Mouse (Mus musculus) mouse embryonic stem cell (cell line): ENCODE results near the gene Zfp652.

Source experiments
- in situ Hi-C, 2 experiments: fragments of 300-500 bp; cut with MboI; formaldehyde crosslinking; loops; 1 replicate in 1 of 2; 3 replicates in 1 of 2; pipeline ENCODE4 v1.14.3; 2019 to 2020; ENCODE audit warnings: low sequenced_read_pairs in 2 of 2, low pct_unique_long_range_greater_than_20kb in 1 of 2, mixed read lengths in 1 of 2; ENCODE audit not compliant: unreplicated experiment in 1 of 2

The Zfp652 gene

DNA sequence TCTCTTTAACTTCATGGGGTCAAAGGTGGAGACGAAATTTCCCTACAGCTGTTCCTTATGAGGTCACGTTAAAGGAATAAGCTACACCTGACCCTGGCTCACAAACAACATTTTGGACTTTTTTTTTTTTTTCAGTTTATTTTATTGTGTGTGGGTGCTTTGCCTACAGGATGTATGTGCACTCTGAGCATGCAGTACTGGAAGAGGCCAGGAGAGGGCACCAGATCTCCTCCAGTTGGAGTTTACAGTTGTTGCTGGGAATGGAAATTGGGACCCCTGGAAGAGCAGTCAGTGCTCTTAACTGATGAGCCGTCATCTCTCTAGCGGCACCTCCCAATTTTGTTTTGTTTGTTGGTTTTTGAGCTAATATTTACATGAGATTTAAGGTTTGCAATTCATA lies 73.2 kb downstream of the Zfp652 start:
- in situ Hi-C loops: loop anchor here in 1 of 2 experiments (10.0 kb wide), 1 partner anchor 149 kb away; no protein-coding TSS in a partner anchor

DNA sequence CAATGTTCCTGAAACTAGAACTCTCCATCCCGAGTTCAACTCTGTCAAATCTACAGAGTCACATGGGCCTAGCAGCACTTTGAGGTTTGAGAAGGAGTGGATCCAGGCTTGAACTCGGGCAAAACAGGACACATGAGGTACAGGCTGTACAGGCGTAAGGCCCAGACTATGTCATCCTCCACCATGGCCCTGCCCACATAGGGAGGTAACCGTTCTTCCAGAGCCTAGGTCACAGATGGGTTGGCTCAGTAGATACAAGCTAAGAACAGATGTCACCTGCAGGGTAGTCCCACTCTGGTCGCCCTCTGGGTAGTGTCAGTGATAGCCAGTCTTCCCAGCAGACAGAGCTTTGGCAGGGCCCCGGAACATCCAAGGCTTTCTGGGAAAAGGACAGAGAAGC lies 74.0 kb downstream of the Zfp652 start:
- in situ Hi-C loops: loop anchor here in 1 of 2 experiments (10.0 kb wide), 1 partner anchor 148 kb away; no protein-coding TSS in a partner anchor

DNA sequence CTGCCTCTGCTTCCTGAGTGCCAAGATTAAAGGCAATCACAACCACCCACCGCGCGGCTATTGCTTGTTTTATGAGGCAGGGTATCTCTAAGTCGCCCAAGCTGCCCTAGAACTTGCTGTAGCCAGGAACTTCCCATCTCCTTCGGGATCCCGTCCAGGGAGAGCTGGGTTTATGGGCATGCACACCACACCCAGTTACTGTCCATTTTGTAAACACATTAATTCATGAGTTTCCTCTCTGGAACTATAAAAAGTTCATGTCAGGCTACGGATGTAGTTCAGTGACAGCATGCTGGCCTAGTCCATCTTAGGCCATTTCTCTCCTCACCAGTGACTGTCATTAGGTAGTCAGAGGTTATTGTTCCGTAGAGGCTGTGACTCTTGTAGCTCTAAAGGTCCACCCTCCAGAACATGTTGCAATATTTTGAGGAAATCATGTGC lies 77.0 kb downstream of the Zfp652 start:
- in situ Hi-C loops: loop anchor here in 1 of 2 experiments (10.0 kb wide), 1 partner anchor 145 kb away; no protein-coding TSS in a partner anchor

DNA sequence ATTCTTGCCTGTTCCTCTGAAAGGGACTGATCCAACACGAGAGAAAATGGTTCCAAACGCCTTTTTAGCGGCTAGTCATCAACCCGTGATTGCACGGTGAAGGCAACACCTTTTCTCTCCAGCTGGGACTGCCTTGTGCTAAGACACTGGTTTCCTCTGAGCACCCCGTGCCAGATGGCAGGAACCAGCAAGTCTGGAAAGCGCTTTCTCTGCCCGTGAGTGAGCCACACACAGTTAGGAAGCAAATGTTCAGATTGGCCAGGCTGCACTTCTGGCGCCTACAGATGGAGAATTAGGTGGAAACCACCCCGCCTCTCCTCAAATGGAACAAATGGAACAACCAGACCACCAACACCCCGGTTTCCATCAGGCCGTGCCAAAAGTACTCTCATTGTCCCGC lies 79.3 kb downstream of the Zfp652 start:
- in situ Hi-C loops: no loop called here

DNA sequence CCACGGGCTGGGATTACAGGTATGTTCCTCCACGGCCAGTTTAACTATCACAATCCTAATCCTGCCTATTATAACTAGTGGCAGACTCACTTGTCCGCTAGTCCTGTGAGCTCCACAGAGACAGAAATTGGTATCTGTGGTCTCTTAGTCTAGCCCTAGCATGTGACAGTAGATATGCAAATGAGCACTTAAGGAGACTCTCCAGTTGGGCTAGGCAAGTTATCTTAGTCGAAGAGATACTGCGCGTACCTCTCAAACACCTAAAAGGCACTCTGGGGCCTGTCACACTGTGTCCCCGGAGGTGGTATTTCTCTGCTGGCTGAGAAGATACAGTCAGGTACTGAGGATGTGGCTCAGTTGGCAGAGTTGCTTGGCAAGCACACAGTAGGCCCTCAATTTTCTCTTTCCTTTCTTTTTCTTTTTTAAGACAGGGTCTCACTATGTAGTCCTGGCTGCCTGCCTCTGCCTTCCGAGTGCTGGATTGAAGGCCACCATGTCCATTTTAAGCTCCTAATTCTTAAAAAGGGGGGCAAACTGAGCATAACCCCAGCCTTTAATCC lies 80.6 kb downstream of the Zfp652 start:
- in situ Hi-C loops: no loop called here

DNA sequence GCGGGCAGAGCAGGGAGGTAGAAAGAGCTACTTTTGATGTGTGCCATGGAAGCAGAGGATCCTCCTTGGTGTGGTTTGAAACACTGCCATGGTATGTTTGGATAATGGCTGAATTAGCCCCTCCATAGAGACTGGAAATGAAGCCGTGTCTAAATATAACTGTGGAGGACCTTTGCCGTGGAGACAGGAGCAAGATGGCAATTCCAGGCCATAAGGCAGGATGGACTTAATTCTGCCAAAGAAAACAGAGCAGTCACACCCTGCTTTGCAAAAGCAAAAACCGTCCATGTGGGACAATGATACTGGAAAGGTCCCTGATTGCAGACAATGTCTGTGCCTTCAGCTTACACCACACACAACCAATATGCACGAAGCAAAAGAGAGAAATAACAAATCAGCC lies 81.7 kb downstream of the Zfp652 start:
- in situ Hi-C loops: no loop called here

DNA sequence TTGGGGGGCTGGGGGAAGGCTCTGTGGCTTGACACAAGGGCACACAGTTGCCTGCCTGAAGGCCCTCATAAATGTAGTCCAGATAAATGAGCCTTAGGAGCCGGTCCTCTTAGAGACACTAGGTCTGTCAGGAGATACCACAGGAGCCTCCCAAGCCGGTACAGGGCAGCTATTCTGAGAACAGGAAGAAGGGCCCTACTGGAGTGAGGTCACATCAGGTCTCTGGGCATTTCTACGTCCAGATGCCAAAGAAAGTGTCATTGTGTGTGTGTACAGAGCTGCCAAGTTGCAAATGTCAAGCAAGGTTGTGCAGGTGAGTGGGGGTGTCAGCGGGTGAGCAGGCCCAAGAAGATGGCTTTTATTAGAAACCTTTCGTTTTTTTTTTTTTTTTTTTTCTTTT lies 83.1 kb downstream of the Zfp652 start:
- in situ Hi-C loops: no loop called here

DNA sequence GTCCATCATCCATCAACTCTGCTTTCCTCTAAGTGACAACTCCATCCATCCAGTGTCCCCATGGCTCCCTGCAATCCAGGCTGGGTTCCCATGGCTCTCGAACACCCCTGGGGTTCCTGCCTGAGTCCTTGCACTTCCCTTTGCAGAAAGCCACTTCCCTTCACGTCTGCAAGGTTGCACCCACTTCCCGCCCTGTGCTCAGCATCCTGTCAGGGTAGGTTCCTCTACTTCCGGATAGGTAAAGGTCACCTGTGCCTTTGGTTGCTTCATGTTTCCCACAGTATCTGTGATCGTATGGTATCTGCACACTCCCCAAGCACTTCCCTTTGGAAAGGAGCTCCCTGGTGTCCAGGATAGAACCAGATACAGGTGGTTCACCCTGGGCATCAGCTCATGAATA lies 92.5 kb downstream of the Zfp652 start:
- in situ Hi-C loops: no loop called here

DNA sequence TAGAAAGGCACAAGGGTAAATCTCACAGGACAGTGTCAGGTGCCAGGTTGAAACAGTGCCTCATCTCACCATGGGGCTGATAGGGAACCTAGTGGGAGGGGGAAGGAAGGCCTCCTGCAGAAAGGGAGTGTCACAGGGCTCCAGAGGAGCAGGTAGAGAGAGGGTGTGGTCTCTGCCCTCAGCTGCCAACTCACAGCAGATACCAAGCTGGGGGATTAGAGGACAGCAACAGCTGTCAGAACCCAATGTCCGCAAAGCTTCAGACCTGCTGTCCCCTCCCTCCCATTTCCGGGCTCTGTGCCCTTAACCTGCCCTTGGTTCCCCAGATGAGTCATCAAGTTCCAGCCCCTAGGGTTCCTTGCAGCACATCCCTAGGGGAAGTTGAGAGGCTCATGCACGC lies 93.1 kb downstream of the Zfp652 start:
- in situ Hi-C loops: no loop called here

DNA sequence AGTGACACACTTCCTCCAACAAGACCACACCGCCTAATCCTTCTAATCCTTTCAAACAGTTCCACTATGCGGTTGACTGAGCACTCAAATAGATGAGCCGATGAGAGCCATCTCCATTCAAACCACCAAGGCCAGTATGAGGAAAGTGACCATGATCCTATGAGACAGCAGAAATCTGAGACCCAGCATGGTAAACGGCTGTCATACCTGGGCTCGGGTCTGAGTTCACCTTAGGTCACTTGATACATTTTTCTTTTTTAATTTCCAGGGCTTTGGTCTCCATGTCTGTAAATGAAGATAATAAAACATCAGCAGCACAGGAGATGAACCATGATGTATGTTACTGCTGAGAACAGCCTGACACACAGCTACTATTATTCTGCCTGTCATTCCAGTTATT lies 95.4 kb downstream of the Zfp652 start:
- in situ Hi-C loops: no loop called here

DNA sequence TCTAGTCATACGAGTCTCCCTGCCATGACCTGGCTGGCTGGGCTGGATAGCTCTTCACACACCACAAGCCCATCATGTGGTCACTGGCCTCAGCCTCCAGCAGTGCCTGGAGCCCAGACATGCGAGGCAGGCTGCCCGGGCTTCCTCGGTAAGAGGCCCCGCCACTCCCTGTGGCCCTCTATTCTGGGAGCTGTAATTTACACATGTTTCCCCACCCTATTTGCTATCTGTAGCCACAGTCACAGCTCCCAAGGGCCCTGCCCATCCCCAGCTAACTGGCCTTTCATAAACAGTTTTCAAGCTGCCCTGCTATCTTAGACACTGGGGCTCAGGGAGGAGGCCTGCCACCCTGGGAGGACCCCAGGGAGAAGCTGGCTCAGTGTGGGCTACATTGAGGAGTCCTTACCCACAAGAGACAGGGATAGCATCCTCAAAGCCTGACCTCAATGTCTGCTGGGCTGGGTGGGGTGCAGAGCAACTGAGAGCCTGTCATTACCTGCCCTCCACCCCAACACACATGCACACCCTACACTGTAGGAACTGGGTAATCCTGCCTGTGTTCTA lies 96.1 kb downstream of the Zfp652 start:
- in situ Hi-C loops: no loop called here

DNA sequence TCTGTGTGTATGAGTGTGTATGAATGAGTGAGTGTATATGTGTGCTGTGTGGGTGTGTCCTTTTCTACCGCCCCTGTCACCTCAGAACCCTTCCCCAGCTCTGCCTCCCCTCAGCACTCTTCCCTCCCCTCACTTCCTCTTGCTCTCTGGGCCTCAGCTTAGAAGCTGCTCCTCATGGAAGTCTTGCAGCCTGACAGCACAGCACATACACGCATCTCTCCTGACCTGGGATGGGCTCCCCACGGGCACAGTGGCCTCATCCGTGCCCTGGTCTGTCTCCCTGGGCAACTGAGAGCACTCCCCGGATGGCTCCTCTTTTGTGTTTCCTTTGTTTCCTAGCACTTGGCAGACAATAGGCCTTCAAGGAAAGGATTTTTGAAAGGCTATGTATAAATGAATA lies 97.1 kb downstream of the Zfp652 start:
- in situ Hi-C loops: no loop called here

DNA sequence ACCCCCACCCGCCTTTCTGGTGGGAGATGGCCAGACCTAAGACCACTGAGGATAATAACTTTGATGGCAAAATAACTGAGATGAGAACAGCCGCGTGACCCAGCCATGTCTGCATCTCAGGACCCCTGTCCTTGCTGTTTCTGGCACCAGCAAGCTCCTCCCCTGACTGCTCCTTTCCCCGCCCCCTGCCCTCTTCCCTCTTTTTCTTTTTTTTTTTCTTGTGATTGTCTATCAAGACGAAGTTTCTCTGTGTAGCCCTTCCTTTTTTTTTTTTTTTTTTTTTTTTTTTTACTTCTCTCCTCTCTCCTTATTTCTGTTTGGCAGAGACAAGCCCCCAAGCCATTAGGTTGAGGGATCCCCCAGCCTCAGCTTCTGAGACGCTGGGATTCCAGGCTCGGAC lies 98.4 kb downstream of the Zfp652 start:
- in situ Hi-C loops: no loop called here

DNA sequence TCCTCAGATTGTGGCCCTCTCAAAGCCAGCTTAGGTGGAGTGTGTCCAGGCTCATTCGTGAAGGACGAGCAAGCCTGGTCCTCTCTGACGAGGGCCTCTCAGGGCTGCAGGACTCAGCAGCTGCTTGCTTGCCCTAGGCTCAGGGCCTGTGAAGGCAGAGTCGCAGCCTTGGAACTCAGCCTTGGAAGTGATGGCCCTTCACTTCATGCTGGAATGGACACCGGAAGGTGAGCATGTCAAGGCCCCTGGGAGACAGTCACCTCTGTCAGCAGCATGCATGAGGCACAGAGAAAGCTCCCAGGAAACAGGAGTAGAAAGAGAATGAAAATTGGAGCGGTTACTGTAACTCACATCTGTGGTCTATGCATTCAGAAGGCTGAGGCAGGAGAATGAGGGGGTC lies 99.3 kb downstream of the Zfp652 start:
- in situ Hi-C loops: no loop called here

DNA sequence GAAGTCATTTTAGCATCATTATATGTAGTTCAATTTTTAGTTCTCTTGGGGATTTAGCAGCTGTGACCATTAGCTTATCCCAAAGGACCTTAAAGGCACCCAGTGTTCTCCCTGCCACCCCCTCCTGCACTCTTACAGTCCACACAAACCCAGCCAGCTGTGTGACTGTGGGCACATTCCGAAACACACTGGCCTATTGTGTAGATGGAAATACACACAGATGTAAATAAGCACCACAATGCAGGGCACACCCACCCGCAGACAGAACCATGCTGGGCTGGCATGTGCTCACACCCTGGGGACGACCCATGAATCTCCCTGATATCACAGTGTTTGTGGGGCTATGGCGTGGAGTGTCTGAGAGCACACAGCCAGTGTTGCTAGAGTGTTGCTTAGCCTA lies 99.8 kb downstream of the Zfp652 start:
- in situ Hi-C loops: no loop called here

DNA sequence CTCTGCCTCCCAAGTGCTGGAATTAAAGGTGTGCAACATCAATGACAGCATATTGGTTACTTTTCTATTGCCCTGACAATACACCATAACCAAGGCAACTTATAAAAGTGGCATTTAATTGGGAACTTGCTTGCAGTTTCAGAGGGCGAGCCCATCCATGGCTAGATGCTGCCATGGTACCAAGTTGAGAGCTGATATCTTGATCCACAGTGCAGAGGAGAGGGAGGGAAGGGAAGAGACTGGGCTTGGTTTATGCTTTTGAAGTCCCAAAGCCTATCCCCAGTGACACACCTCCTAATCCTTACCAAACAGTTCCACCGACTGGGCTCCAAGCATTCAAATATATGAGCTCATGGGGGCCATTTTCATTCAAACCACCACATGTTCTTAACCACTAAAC lies 101.6 kb downstream of the Zfp652 start:
- in situ Hi-C loops: no loop called here

DNA sequence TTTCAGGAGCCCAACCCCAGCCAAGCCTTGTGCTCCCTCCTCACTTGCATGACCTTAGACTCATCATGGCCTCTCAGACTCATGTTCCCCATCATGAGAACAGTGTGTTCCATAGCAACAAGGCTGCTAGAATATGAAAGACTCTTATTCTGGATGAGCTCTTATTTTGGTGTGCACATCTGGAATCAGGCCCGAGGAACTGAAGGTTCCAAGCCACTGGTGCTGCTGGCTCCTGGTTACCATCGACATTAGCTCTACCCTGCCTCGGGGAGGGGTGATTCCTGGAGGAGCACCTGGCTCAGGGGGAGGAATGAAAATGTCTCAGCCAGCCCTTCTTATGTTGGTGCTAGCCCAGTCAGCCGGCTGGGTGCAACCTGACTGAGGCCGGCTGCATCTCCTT lies 102.4 kb downstream of the Zfp652 start:
- in situ Hi-C loops: no loop called here

DNA sequence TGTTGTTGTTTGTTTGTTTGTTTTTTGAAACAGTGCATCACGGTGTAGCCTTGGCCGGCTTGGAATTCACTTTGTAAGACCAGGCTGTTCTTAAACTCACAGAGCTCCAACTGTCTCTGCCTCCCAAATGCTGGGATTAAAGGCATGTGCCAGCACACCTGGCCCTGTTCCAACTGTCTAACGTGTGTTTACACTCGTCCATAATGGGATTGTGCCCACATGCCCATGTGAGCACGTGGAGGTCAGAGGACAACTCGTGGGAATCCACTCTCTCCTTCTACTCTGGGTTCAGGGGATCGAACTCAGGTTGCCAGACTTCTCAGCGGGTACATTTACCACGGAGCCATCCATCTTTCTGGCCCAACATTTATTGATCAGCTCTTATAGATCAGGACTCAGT lies 102.9 kb downstream of the Zfp652 start:
- in situ Hi-C loops: no loop called here

DNA sequence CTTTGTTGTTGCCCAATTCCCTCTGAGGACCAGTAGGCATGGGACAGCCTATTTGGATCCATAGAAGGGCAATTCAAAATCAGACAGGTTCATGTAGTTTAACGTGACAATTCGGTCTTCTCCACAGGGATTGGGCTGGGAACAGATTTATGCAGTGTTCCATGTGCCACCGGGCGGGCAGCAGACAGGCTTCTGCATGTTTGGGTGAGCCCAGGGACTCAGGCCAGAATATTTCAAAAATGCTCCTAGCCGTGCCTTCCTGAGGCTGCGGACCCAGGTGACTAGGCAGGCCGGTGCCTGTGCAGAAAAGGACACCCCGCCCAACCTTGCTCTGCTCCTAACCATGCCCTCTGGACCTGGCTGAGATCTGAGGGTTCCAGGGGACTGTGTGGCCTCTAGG lies 106.7 kb downstream of the Zfp652 start:
- in situ Hi-C loops: no loop called here

DNA sequence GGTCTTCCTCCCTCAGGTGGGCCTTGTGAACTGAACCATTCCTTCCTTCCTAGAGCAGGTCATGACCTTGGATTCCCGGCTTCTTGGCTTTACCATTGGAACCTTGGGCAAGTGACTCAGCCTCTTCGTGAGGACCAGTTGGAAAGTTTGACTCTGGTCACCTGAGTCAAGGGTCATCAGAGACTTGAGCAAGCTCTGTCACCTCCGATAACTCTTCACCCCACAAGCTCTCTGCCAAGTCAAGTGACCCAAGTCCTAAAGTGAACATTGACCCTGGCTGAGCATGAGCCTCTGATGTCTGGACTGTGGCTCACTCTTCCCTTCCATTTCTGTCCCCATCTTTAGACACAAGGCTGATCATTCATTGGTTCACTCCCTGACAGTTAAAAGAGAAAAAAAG lies 109.0 kb downstream of the Zfp652 start:
- in situ Hi-C loops: no loop called here

DNA sequence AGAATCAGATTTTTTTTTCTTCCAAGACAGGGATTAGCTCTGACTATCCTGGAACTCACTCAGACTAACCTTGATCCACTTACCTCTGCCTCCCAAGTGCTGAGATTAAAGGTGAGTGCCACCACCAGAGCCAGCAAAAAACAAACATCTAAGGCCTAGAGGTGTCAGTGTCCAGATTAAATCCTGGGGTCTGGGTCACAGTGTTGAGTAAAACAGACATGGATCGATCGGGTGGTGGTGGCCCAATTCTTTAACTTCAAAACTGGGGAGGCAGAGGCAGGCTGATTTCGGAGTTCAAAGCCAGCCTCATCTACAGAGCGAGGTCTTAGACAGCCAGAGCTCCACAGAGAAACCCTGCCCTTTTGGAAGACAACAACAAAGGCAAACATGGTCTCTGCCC lies 110.0 kb downstream of the Zfp652 start:
- in situ Hi-C loops: no loop called here
